Mouse (Mus musculus) forelimb bud, embryonic 11.5 days (tissue): ENCODE results near the gene Itpr1.
A peak's percentile ranks its signal among the peaks of the same experiment; 100 is the strongest.

Source experiments
- DNase-seq: peaks from one replicate; pipeline ENCODE4 v3.0.0-alpha.2; 2012; ENCODE audit warnings: low read depth, low spot score

Itpr1 gene

GRCm38 (mm10) chr6:108276880-108277507 lies 64.1 kb downstream of the Itpr1 start:
- DNase-seq, result no peak

GRCm38 (mm10) chr6:108277622-108278396 lies 64.9 kb downstream of the Itpr1 start:
- no peak for DNase-seq

GRCm38 (mm10) chr6:108278826-108279630 lies 66.1 kb downstream of the Itpr1 start:
- no peak for DNase-seq

- no peak for DNase-seq
Measured at GRCm38 (mm10) chr6:108282131-108282530, 69.2 kb downstream of the Itpr1 start.

GRCm38 (mm10) chr6:108282621-108283020 lies 69.7 kb downstream of the Itpr1 start:
- no peak for DNase-seq

GRCm38 (mm10) chr6:108284688-108285087 lies 71.8 kb downstream of the Itpr1 start:
- no peak for DNase-seq

GRCm38 (mm10) chr6:108288979-108289378 lies 76.1 kb downstream of the Itpr1 start:
- no peak for DNase-seq

- no peak for DNase-seq
Measured at GRCm38 (mm10) chr6:108290978-108291377, 78.1 kb downstream of the Itpr1 start.

- DNase-seq, result no peak
Measured at GRCm38 (mm10) chr6:108291556-108291955, 78.7 kb downstream of the Itpr1 start.

- no peak for DNase-seq
Measured at GRCm38 (mm10) chr6:108301856-108302255, 89.0 kb downstream of the Itpr1 start.

GRCm38 (mm10) chr6:108303619-108304567 lies 91.0 kb downstream of the Itpr1 start:
- no peak for DNase-seq

GRCm38 (mm10) chr6:108305171-108305779 lies 92.4 kb downstream of the Itpr1 start:
- DNase-seq, result peak; percentile 35

GRCm38 (mm10) chr6:108306240-108306639 lies 93.3 kb downstream of the Itpr1 start:
- DNase-seq, result no peak

- no peak for DNase-seq
Measured at GRCm38 (mm10) chr6:108306910-108307584, 94.2 kb downstream of the Itpr1 start.

GRCm38 (mm10) chr6:108307770-108308169 lies 94.9 kb downstream of the Itpr1 start:
- DNase-seq, result no peak

- DNase-seq, result no peak
Measured at GRCm38 (mm10) chr6:108309391-108310182, 96.7 kb downstream of the Itpr1 start.

GRCm38 (mm10) chr6:108313056-108313455 lies 100.2 kb downstream of the Itpr1 start:
- DNase-seq, result no peak

- DNase-seq, result no peak
Measured at GRCm38 (mm10) chr6:108313997-108314396, 101.1 kb downstream of the Itpr1 start.

- DNase-seq, result no peak
Measured at GRCm38 (mm10) chr6:108316268-108316824, 103.5 kb downstream of the Itpr1 start.
